Mouse (Mus musculus) bone marrow, adult 2 months (tissue): ENCODE results near the gene Sept9. TPM values are rescaled to one million over a fixed set of nuclear protein-coding genes. Genes with fewer than 3 reads are reported as not detected.

ENCODE experiments used
- H3K27ac ChIP-seq: fragments of 200-500 bp; 2 replicates; pipeline ENCODE4 v1.5.1; 2012; ENCODE audit warnings: low read depth, mild to moderate bottlenecking, control low read depth, inconsistent platforms, low read length; ENCODE audit not compliant: control insufficient read depth, poor library complexity, insufficient read depth
- H3K4me1 ChIP-seq: fragments of 200-500 bp; 2 replicates; pipeline ENCODE4 v1.6.1; 2011; ENCODE audit warnings: low read length; ENCODE audit not compliant: control insufficient read depth, insufficient read depth
- H3K4me3 ChIP-seq: fragments of 200-500 bp; replicated peaks from 2 replicates; pipeline ENCODE3; 2011; ENCODE audit warnings: mild to moderate bottlenecking, low read depth, low read length, control low read depth; ENCODE audit not compliant: control insufficient read depth
- CTCF ChIP-seq: fragments of 200-500 bp; IDR thresholded peaks from 2 replicates; pipeline ENCODE4 v1.5.1; 2011; ENCODE audit warnings: low read length, control low read depth; ENCODE audit not compliant: control insufficient read depth, insufficient read depth
- POLR2A ChIP-seq: fragments of 200-500 bp; IDR thresholded peaks from 2 replicates; pipeline ENCODE4 v1.6.1; 2011; ENCODE audit warnings: low read depth, mild to moderate bottlenecking, control low read depth, low read length, borderline replicate concordance; ENCODE audit not compliant: control insufficient read depth
- WGBS: fragments of 180-500 bp; shearing (Covaris S2); methylation state at CpG from one replicate; pipeline ENCODE4 v1.1.7; 2018; 5-methylcytosine and 5-hydroxymethylcytosine counted together
- polyA plus RNA-seq: library from polyadenylated mRNA; stranded (reverse); fragments of >200 nt; gene quantifications from 2 replicates; pipeline ENCODE4 v1.2.4, GENCODE M21; 2011; ENCODE audit warnings: low replicate concordance; ENCODE audit not compliant: missing spikeins, insufficient read depth, insufficient read length

The Sept9 gene
- polyA plus RNA-seq, 1 experiment = 51.6 TPM

DNA sequence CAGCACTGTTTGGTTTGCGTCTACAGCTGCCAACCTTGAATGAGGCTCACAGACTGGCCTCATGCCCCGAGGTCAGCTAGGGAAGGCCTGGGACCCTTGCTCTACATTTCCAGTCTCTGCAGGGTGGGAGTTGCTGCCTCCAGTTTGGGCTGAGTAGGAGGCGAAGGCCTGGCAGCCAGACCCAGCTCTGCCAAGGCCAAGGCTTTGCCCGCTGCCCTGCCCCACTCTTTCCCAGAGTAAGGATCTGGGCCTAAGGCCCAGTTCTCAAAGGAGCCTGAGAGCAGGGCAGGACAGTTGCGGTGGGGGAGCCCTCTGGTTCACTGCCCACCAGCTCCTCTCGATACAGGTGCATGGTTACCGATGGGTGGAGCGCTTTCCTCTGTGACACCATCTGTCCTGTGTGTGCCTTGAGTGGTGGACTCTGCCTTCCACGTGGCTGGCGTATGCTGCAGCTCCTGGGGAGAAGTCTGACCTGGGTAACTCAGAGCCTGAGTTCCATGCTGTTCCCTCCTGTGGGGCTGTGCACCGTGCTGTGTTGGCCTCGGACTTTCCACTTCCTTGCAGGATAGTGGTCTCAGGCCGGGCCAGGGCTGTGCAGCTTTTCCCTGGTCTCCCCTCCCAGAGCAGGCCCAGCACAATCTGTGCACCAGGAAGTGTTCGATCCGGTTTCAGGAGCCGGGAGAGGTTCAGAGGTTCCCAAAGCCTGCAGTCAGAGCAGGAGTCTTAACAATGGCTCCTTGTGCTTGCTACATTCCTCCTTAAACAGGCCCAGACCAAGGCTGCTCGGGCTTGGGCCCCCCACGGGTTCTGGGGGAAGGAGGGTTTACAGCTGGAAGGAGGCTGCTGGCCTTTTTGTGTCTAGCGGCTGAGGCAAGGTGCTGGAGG lies 85.5 kb downstream of the Sept9 start:
- Histone ChIP-seq H3K4me3 (no peak overlapping the region), H3K4me1 (no peaks in the 10 kb centered on the region), H3K27ac (no peak overlapping the region)
- 77% methylated on average over 19 of the region's 19 CpGs for WGBS
- TF ChIP-seq POLR2A (0 out of 2 replicates have a peak, but pooled peaks have one; percentile 12), CTCF (no peak)

- no peak for TF ChIP-seq CTCF
- TF ChIP-seq POLR2A = no peak
- Histone ChIP-seq H3K4me3 (no peak overlapping the region), H3K4me1 (no peaks in the 10 kb centered on the region), H3K27ac (no peak overlapping the region)
- 83% methylated on average over 10 of the region's 10 CpGs for WGBS
Observed at GRCm38 (mm10) chr11:117285606-117285931, 86.1 kb downstream of the Sept9 start.

- WGBS = 80% methylated on average over 3 of the region's 3 CpGs
- no peak overlapping the region for H3K4me3 ChIP-seq
- no peak overlapping the region for H3K27ac ChIP-seq
- H3K4me1 ChIP-seq = peaks cover 1% of the 10 kb centered on the region; the same call in 1 of the 2 replicates
- TF ChIP-seq CTCF = no peak
Observed at GRCm38 (mm10) chr11:117287792-117288191, 88.3 kb downstream of the Sept9 start.

DNA sequence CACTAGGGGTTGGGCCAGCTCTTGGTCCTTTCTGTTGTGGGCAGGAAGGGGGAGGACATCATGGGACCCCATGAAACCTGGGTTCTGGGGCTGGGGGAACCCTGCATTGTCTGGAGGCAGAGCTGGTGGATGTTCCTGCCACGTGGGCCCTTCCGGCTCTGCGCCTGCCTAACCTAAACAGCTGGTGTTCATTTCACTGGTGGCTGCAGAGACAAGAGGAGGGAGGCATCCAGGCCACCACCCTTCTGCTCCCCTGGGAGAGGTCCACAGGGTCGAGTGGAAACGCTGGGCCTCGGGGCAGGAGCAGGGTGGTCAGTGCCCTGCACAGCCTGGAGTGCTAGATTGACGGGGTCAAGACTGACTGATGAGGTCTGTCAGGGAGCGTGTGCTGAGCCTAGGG lies 89.3 kb downstream of the Sept9 start:
- TF ChIP-seq CTCF (no peak), POLR2A (no peak)
- Histone ChIP-seq H3K4me3 (no peak overlapping the region), H3K4me1 (peaks cover 1% of the 10 kb centered on the region; the same call in 1 of the 2 replicates), H3K27ac (no peak overlapping the region)
- WGBS = 83% methylated on average over 8 of the region's 8 CpGs

DNA sequence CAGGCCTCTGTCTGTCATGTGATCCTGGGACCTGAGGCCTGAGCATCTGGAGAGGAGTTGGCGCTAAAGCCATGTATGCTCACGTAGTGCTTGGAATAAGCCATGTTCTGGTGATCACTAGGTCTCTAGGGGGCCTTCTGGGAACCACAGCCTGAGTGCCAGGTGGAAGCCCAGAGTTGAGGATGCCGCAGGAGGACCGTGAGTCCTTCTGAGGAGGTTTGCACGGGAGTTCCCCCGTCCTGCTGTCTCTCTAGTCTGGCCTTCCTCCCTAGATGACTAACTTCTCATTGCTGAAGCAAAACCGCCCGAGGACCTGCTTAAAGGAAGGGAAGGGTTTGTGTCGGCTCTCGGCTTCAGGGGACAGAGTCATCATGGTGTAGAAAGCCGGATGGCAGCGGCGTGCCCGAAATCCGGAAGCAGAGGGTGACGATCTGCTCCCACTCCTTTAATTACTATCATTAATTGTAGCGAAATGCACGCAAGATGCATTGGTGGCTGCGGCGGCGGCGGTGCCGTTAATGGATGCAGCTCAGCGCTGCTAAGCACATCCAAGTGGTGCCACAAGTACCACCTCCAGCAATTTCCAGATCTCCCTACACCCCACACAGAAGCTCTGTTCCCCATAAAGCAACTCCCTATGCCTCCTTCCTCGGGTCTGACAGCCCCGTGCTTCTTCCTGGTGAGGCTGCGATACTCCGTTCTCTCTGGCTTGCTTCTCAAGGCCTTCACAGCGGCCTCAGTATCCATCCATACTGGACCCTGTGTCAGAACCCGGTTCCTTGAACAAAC lies 92.0 kb downstream of the Sept9 start:
- peaks cover 1% of the 10 kb centered on the region; the same call in 1 of the 2 replicates for H3K4me1 ChIP-seq
- no peak overlapping the region for H3K27ac ChIP-seq
- no peak overlapping the region for H3K4me3 ChIP-seq
- 87% methylated on average over 30 of the region's 30 CpGs for WGBS
- TF ChIP-seq POLR2A (no peak), CTCF (no peak)

GRCm38 (mm10) chr11:117292446-117292845 lies 93.0 kb downstream of the Sept9 start:
- Histone ChIP-seq H3K4me1 (peaks cover 1% of the 10 kb centered on the region; the same call in 1 of the 2 replicates), H3K27ac (no peak overlapping the region), H3K4me3 (no peak overlapping the region)
- WGBS = 19% methylated on average over 11 of the region's 11 CpGs
- TF ChIP-seq POLR2A = no peak
- TF ChIP-seq CTCF = no peak

DNA sequence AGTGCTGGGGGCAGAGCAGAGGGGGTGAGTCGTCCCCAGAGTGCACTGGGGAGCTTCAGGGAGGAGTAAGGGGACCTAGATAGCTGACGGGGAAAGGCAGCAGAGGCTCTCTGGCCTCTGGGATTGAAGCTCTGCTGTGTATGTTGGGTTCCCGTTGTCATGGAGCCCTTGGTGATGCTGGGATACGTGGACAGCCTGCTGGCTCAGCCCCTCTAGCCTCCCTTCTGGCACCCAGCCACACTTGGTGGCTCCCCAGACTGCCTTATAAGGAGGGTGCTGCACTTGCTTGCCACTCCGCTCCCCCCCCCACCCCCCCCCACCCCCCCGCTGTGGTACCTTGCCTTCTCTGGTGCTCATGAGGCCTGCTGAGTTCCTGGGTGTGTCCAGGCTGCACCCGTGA lies 95.8 kb downstream of the Sept9 start:
- Histone ChIP-seq H3K4me1 (peaks cover 1% of the 10 kb centered on the region; the same call in 1 of the 2 replicates), H3K4me3 (no peak overlapping the region), H3K27ac (no peak overlapping the region)
- TF ChIP-seq POLR2A = no peak
- no peak for TF ChIP-seq CTCF
- 66% methylated on average over 7 of the region's 7 CpGs for WGBS

- Histone ChIP-seq H3K4me3 (no peak overlapping the region), H3K4me1 (peaks cover 1% of the 10 kb centered on the region; the same call in 1 of the 2 replicates), H3K27ac (no peak overlapping the region)
- no peak for TF ChIP-seq POLR2A
- no peak for TF ChIP-seq CTCF
- 67% methylated on average over 4 of the region's 4 CpGs for WGBS
Observed at GRCm38 (mm10) chr11:117296116-117296499, 96.6 kb downstream of the Sept9 start.
